Mouse (Mus musculus) CD8-positive naive resting alpha-beta T cell, adult 57 days (primary cell): ENCODE data around the gene Npcd. TPM values are rescaled to one million over a fixed set of nuclear protein-coding genes. Genes with fewer than 3 reads are reported as not detected.

Experiments
- total RNA-seq: library from RNA; stranded (reverse); gene quantifications from one replicate; pipeline ENCODE4 v1.2.4, GENCODE M21; 2023

Npcd gene
- not detected for total RNA-seq

DNA sequence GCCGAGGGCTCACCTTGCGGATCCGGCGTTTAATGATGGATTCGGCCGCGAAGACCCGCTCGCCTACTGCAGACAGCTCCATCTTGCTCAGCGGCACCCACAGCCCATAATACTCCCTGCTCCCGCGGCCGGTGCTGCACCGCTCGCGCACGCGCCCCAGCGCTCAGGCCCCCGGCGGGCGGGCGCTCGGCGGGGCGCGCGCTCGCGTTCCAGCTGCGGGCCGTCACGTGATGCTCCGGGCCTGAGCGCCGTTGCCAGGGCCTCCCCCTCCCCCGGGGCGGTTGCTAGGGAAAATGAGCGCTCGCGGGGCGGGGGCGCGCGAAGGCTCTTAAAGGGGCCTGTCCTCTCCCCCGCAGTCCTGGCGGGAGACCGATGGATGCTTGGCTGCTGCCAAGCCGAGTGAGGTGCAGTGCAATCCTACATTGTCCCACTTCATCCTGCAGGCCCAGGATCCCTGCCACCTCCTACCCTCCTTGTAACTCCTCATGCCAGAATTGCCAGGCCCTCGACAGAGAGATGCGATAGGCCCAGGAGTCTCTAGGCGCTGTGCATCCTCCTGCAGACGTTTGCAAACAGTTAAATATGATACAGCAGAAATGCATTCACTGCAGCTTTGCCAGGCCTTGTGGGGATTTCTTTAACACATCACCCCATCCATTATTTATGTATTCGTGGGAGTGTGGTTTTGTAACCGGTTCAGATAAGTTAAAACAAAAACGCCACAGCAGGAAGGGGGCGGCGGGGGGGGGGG is at the start of gene Npcd, which contains the start of gene Cbx6:
TSS of gene Npcd (minus strand) at position 108 of the 751 bp plus-strand sequence.
TSS of gene Cbx6 (minus strand) at position 559 of the 751 bp plus-strand sequence.

DNA sequence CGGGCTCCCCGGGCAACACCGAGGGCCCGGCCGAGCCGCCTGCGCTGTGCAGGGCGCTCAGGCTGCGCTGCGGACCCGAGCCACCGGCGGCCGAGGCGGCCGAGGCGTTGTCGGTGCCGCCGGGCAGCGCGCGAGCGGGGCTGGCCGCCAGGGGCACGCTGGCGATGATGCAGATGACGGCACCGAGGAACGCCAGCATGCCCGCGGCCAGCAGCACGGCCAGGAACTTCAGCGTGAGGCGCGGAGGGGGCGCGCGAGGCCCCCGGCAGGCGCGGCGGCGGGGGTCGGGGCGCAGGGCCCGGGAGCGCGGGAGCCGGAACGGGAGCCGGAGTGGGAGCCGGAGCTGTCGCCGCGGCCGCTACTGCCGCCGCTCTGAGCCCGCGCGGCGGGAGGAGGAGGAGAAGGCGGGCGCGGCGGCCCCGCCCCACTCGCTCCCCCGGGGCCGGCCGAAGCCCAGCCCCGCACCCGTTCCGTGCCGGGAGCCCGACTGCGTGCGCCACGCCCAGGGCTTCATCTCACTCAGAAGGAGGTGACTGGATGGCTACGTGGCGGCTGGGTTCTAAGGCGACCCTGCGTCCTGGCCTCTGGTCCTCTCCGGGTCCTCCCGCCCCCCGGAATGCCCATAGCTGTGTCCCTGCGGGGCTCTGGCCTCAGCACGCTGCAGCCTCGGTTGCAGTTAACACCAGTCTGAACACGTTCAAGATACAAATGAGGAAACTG is 29.5 kb downstream of the Npcd start, which contains the start of gene Nptxr:
TSS of gene Nptxr (minus strand) at position 415 of the 720 bp plus-strand sequence.

DNA sequence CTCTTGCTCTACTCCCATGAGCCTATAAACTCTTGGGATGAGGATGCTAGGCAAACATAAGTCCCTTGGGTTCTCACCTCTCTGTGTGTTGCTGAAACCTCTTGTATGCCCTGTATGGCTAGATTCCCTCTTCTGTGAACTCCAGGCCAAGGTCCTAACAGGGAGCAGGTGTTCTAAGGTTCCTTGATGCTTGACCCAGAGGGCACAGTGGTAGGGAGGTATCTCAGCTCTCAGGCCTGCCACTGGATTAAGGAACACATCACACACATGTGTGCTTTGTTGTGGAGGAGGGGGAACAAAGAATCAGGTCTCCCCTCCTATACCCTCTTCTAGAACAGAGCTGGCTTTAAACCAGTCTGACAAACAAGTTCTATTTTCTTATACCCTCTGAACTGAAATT is 56.3 kb downstream of the Npcd start, which contains the start of gene Dnal4:
TSS of gene Dnal4 (minus strand) at position 101 of the 400 bp plus-strand sequence.

DNA sequence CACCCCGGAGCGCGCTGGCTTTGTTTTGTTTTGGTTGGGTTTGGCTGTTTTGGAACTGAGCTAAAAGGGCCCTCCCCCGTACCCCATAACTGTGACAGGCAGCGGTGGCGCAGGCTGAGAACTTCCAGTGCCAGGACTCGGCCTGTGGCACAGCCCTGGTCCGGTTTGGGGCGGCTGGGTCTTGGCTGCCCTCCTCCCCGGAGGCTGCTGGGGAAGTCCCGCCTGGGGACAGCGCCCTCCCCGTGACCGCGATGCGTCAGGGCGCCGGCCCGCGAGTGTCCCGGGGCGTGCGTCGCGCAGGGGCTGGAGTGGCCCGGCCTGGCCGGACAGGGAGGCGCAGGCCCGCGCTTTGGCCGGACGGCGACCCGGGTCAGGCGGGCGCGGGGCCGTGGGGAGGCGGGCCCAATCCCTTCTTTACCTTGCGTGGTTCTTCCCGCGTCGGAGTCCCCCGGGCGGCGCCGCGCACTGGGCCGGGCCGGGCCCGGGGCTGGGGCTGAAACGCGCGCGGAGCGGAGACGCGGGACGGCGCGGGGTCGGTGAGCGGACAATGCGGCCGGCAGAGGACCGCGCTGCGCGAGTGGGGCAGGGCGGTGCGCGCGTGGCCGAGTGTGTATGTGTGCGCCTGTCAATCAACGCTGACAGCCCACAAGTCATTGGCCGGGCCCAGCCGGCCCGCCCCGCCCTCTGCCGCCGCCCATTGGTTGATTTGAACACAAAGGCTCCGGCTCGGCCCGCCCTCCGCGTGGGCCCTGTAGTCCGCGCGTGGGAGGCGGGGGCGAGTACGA is 91.9 kb downstream of the Npcd start, which contains the start of gene Sun2:
TSS of gene Sun2 (minus strand) at position 616 of the 785 bp plus-strand sequence.

Other genes with a start within 250 kb of the Npcd start
- gene Dmc1, start 229.1 kb downstream of the Npcd start, total RNA-seq, result not detected
- 0.73 TPM for gene Fam227a, start 175.3 kb downstream of the Npcd start, total RNA-seq
- 4.9 TPM for gene Cby1, start 175.0 kb downstream of the Npcd start, total RNA-seq
- gene Tomm22, start 163.4 kb downstream of the Npcd start, total RNA-seq, result 97.0 TPM
- gene Josd1, start 146.3 kb downstream of the Npcd start, total RNA-seq, result 16.7 TPM
- 138 TPM for gene Gtpbp1, start 143.4 kb downstream of the Npcd start, total RNA-seq
- 444 TPM for gene Sun2, start 91.7 kb downstream of the Npcd start, total RNA-seq
- 5.3 TPM for gene Dnal4, start 56.4 kb downstream of the Npcd start, total RNA-seq
- gene Nptxr, start 29.5 kb downstream of the Npcd start, total RNA-seq, result 0.28 TPM
- 12.6 TPM for gene Cbx6, start 451 bp upstream of the Npcd start, total RNA-seq
- gene Apobec3, start 57.4 kb upstream of the Npcd start, total RNA-seq, result 108 TPM
- gene Cbx7, start 136.9 kb upstream of the Npcd start, total RNA-seq, result 103 TPM
- gene Pdgfb, start 180.7 kb upstream of the Npcd start, total RNA-seq, result 0.80 TPM